Mouse (Mus musculus) layer of hippocampus, adult 11-12 months (tissue): ENCODE measurements around the gene Scgb1b29.
"Not testable (repeated sequence)": the region's sequence is repeated elsewhere in the genome, so short reads cannot be mapped to it uniquely, and the experiment has no call there.

Source experiments
- DNase-seq: peaks from one replicate; pipeline ENCODE4 v3.0.0; 2022; ENCODE audit warnings: low spot score

Scgb1b29 gene

GRCm38 (mm10) chr7:32441241-32441640 lies at the start of gene Scgb1b29:
Gene Scgb1b29, plus strand, starts transcription at chr7:32441541.
- not testable (repeated sequence) for DNase-seq

GRCm38 (mm10) chr7:32428636-32429035 lies 12.7 kb upstream of the Scgb1b29 start:
- not testable (repeated sequence) for DNase-seq
